Mouse (Mus musculus) midbrain, postnatal 0 days (tissue): ENCODE measurements around the gene Uvssa. TPM values are rescaled to one million over a fixed set of nuclear protein-coding genes. Genes with fewer than 3 reads are reported as not detected.

Experiments used
- ATAC-seq: fragments of 200-750 bp; cut with Nextera tagmentation; 2 replicates; pipeline ENCODE4 v1.8.0; 2017; ENCODE audit warnings: moderate number of reproducible peaks, mild to moderate bottlenecking, moderate TSS enrichment, moderate library complexity; ENCODE audit not compliant: low FRiP score
- DNase-seq: peaks from one replicate; pipeline ENCODE4 v3.0.0-alpha.2; 2015; ENCODE audit warnings: low spot score
- H3K27ac ChIP-seq: fragments of 300-500 bp; sonication (generic); 2 replicates; pipeline ENCODE4 v1.5.1; 2014; ENCODE audit warnings: low read depth, mild to moderate bottlenecking, low read length, mixed read lengths
- H3K27me3 ChIP-seq: fragments of 300-500 bp; sonication (generic); 2 replicates; pipeline ENCODE4 v1.6.1; 2014; ENCODE audit warnings: low read length, control low read depth, mixed read lengths; ENCODE audit not compliant: insufficient read depth
- H3K36me3 ChIP-seq: fragments of 300-500 bp; sonication (generic); 2 replicates; pipeline ENCODE4 v1.6.1; 2014; ENCODE audit warnings: low read length, control low read depth, mixed read lengths; ENCODE audit not compliant: insufficient read depth
- H3K4me1 ChIP-seq: fragments of 300-500 bp; sonication (generic); 2 replicates; pipeline ENCODE4 v1.6.1; 2014; ENCODE audit warnings: mild to moderate bottlenecking, control low read depth, antibody characterized with exemption, low read length, mixed read lengths; ENCODE audit not compliant: insufficient read depth
- H3K4me2 ChIP-seq: fragments of 300-500 bp; sonication (generic); 2 replicates; pipeline ENCODE4 v1.6.1; 2014; ENCODE audit warnings: low read depth, mild to moderate bottlenecking, low read length, mixed read lengths; ENCODE audit not compliant: poor library complexity, severe bottlenecking
- H3K4me3 ChIP-seq: fragments of 300-500 bp; sonication (generic); 2 replicates; pipeline ENCODE4 v1.5.1; 2014; ENCODE audit warnings: low read depth, mild to moderate bottlenecking, low read length, moderate library complexity
- H3K9ac ChIP-seq: fragments of 300-500 bp; sonication (generic); replicated peaks from 2 replicates; pipeline ENCODE4 v1.6.1; 2014; ENCODE audit warnings: mild to moderate bottlenecking, low read length, moderate library complexity, mixed read lengths; ENCODE audit not compliant: poor library complexity, severe bottlenecking
- H3K9me3 ChIP-seq: fragments of 300-500 bp; sonication (generic); 2 replicates; pipeline ENCODE4 v1.6.1; 2016; ENCODE audit warnings: low read length, control low read depth
- CTCF ChIP-seq: IDR thresholded peaks from 2 replicates; pipeline ENCODE4 v1.5.1; 2016; ENCODE audit warnings: antibody characterized with exemption, mild to moderate bottlenecking
- WGBS: fragments of 180-500 bp; shearing (Covaris S2); extraction: QIAGEN DNeasy Blood & Tissue Kit; methylation state at CpG from one replicate; pipeline ENCODE4 v1.1.7; 2014; 5-methylcytosine and 5-hydroxymethylcytosine counted together
- polyA plus RNA-seq: library from polyadenylated mRNA; unstranded; fragments of >200 nt; fragmentation: Nextera tagmentation; extraction: Ambion mirVana; gene quantifications from 2 replicates; pipeline ENCODE4 v1.2.1, GENCODE M21; 2015
- total RNA-seq: library from RNA; depleted of rRNA; stranded (reverse); fragments of >200 nt; gene quantifications from 2 replicates; pipeline ENCODE4 v1.2.3, GENCODE M21; 2014; rRNA removed

Gene Uvssa
- total and polyA plus RNA-seq, 2 experiments from 2014 or later, result 9.5 TPM

DNA sequence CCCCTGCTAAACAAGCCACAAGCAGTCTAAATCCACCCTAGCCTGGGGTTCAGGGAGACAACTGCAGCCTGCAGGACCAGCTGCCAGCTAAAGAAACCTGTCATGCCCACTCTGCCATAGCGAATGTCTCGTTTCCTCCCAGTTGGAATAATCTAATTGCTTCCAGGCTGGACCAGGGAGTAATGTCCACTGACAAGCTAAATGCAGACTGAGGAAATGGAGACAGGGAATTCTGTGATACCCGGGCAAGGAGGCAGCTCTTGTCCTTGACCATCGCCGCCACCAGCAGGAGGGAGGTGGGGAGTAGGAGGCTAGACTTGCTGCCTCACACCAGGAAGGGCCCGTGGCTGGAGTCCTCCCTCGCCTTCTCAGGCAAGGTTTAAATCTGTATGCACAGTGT is 86.0 kb downstream of the Uvssa start:
- DNase-seq (peak; percentile 19), ATAC-seq (no peak)
- no peaks in the 10 kb centered on the region for H3K9me3 ChIP-seq
- H3K4me1 ChIP-seq, result no peaks in the 10 kb centered on the region
- TF ChIP-seq CTCF, result no peak
- no peak overlapping the region for H3K9ac ChIP-seq
- WGBS, result 63% methylated on average over 7 of the region's 7 CpGs
- H3K4me2 ChIP-seq, result no peak overlapping the region
- H3K36me3 ChIP-seq, result no peaks in the 10 kb centered on the region
- H3K4me3 ChIP-seq, result no peak overlapping the region
- H3K27ac ChIP-seq, result no peak overlapping the region
- H3K27me3 ChIP-seq, result no peaks in the 10 kb centered on the region

GRCm38 (mm10) chr5:33465464-33465863 is 87.1 kb downstream of the Uvssa start:
- no peaks in the 10 kb centered on the region for H3K27me3 ChIP-seq
- WGBS, result 23% methylated on average over 11 of the region's 11 CpGs
- no peak overlapping the region for H3K4me3 ChIP-seq
- H3K36me3 ChIP-seq, result no peaks in the 10 kb centered on the region
- H3K4me2 ChIP-seq, result no peak overlapping the region
- no peaks in the 10 kb centered on the region for H3K4me1 ChIP-seq
- no peaks in the 10 kb centered on the region for H3K9me3 ChIP-seq
- TF ChIP-seq CTCF, result no peak
- peak overlapping the region; percentile 15; the same call in 1 of the 2 replicates for H3K9ac ChIP-seq
- H3K27ac ChIP-seq, result no peak overlapping the region
- ATAC-seq (no peak), DNase-seq (no peak)

Other genes with a start within 250 kb of the Uvssa start
- 4.4 and 5.1 TPM in 2 replicates for gene Spon2, start 160.1 kb upstream of the Uvssa start, total RNA-seq
- 2.3 and 2.7 TPM in 2 replicates for gene Spon2, start 160.1 kb upstream of the Uvssa start, polyA plus RNA-seq
- 415 and 418 TPM in 2 replicates for gene Ctbp1, start 103.6 kb upstream of the Uvssa start, total RNA-seq
- 364 and 377 TPM in 2 replicates for gene Ctbp1, start 103.6 kb upstream of the Uvssa start, polyA plus RNA-seq
- 136 and 137 TPM in 2 replicates for gene Maea, start 43.0 kb upstream of the Uvssa start, total RNA-seq
- gene Maea, start 43.0 kb upstream of the Uvssa start, polyA plus RNA-seq, result 122 and 129 TPM in 2 replicates
- gene Nkx1-1, start 55.4 kb downstream of the Uvssa start, total RNA-seq, result 0.60 and 1.0 TPM in 2 replicates
- gene Nkx1-1, start 55.4 kb downstream of the Uvssa start, polyA plus RNA-seq, result 0.18 TPM in 1 of 2 replicates, not detected in the other